Mouse (Mus musculus): ENCODE data around the gene 9430038I01Rik. TPM values are rescaled to one million over a fixed set of nuclear protein-coding genes. Genes with fewer than 3 reads are reported as not detected.
"Not testable (repeated sequence)": the region's sequence is repeated elsewhere in the genome, so short reads cannot be mapped to it uniquely, and the experiment has no call there.

The 9430038I01Rik gene
- 8.5 and 8.9 TPM in 2 replicates for polyA plus RNA-seq (2012; rRNA removed)

DNA sequence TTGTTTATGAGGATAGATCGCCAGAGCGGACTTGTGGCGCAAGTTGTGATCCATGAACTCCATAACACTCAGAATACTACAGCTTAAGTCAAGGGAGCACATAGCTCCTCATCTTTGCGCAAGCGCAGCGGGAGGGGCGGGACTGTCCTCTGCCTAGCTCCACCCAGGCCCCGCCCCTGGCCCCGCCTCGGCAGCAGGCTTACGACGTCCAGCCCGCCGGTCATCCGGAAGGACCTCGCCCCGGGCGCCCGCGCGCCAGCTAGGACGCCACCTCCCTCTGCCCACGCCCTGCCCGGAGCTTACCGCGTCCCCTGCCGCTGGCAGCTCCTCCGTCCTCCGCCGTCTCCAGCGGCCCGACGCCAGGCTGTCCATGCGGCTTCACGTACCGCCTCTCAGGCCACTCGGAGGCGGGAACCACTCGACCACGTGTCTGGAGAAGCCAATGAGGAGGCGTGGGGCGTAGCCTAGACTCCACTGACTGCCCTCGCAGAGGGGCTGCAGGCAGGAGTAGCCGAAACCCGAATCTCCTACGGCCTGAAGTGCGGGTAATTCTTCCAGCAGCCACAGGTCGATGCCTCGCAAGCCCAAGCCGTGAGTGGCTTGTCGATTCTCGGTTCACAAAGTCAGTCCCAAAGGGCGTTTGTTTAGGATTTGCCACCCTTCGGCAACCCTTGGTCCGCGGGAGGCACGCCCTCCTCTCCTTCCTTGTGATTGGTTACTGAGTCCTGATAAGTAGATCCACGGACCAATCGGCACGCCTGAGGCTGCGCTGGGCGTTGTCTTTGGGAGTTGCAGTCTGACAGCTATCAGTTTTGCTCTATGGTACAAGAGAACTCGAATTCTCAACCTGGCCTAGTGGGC, at the start of gene 9430038I01Rik:
Gene 9430038I01Rik, minus strand, starts transcription at position 426 of the 861 bp plus-strand sequence.
- peak; percentile 88 for DNase-seq (ENCODE audit: low read depth)

DNA sequence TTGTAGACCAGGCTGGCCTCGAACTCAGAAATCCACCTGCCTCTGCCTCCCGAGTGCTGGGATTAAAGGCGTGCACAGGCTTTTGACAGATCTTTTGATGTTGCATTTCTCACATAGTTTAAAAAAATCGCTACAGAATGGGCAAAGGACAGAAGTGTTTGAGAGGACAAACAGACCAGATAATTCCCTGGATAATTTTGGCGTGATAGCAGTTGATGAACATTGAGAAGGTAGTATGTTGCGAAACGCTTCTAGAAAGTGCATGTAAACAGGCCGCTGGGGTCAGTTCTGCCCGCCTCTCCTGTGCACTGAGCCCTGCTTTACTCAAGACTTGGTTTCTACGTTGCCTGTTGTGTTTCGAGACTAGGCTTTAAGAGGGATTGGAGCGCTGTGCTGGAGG, 34.8 kb upstream of the 9430038I01Rik start:
- no peak for DNase-seq (ENCODE audit: low read depth)

DNA sequence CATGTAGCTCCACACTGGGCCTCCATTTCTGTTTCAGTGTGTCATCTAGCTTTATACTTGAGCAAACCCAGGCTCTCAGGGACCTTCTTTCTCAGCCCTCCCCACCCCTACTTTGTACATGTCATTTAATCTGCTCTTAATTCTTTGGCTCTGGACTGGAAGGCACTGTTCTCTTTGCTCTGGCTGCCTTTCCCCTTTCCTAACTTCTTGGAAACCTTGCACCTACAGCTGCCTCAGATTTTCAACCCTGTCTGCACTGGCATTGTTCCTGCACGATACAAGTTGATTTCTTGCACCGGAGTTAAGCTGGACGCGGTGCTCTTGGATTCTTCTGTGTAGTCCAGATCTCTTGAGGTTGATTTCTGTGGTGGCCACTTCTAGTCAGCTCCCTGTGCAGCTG, 32.4 kb upstream of the 9430038I01Rik start:
- no peak for DNase-seq (ENCODE audit: low read depth)

DNA sequence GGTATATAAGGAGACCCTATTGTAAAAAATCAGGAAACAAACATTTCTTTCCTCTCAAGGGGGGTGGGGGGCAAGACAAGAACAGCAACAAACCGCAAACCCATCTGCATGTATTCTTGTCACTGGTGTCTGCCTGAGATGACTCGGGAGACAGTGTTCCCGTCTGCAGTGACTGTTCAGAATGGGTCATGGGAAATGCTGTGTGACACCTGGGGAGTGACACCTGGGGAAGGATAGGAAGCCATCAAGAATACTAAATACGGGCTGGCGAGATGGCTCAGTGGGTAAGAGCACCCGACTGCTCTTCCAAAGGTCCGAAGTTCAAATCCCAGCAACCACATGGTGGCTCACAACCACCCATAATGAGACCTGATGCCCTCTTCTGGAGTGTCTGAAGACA, 28.4 kb upstream of the 9430038I01Rik start:
- DNase-seq (ENCODE audit: low read depth), result not testable (repeated sequence)

DNA sequence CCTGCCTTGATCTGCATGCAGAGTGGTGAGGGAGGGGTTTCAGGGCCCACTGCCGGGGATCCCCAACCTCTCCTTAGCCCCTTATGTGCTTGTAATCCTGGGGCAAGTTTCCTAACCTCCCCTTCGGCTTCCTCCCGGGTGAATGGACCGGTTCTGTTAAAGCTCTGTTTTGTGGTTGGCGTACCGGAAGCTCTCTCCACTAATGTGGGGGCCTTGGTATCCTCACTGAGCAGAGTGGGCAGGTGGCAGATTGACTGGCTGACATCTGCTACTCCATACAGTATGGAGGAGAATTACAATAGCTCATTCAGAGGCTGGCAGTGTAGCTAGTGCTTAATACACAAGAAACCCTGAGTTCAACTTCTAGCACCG, 27.6 kb upstream of the 9430038I01Rik start:
- DNase-seq (ENCODE audit: low read depth), result no peak

DNA sequence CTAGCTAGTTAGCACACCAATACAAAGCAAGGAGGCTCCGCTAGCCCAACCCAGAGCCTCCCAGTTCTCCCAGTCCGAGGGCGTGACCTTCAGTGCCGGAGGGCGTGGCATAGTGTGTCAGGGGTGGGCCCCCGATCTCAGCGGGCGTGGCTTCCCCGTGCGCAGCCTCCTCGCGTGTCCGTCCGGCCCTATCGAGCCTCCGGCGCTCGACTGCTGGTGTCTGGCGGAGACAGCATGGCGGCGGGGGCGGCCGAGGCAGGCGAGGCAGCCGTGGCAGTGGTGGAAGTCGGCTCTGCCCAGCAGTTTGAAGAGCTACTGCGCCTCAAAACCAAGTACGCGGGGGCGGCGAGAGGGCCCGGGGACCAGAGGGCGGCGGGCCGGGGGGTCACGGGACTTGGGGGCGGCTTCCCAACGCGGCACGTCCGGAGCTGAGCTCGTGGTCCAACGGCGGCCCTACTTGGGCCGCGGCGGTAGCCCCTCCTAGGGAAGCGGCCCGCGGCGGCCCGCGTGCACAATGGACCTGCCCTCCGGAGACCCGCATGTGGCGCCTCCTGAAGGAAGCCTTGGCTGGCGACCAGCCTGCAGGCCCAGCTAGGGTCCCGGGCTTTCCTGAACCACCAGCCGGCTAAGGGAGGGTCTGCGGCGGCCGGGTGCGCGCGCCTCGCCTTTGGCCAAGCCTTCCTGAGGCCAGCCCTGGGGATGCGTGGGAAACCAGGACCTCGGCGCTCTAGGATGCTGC, 27.0 kb upstream of the 9430038I01Rik start, which contains the start of gene Glrx3:
Gene Glrx3, plus strand, starts transcription at position 175 of the 739 bp plus-strand sequence.
- no peak for DNase-seq (ENCODE audit: low read depth)

DNA sequence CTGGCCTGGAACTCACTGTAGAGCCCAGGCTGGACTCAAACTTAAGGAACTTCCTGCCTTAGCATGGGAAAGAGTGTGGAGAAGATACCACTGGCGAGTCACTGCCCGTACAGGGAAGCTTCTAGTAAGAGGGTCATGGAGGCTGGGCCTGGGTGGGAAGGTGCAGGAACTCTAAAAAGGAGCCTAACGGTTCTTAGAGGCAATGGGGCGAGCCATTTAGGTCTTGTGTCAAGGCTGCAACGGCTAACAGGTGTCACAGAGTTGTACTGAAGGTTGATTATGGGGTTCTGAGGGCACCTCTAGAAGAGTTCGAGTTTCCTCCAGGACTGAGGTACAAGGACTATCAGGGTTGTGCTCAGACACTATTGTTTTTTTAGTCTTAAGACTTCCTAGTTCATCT, 26.3 kb upstream of the 9430038I01Rik start:
- no peak for DNase-seq (ENCODE audit: low read depth)

DNA sequence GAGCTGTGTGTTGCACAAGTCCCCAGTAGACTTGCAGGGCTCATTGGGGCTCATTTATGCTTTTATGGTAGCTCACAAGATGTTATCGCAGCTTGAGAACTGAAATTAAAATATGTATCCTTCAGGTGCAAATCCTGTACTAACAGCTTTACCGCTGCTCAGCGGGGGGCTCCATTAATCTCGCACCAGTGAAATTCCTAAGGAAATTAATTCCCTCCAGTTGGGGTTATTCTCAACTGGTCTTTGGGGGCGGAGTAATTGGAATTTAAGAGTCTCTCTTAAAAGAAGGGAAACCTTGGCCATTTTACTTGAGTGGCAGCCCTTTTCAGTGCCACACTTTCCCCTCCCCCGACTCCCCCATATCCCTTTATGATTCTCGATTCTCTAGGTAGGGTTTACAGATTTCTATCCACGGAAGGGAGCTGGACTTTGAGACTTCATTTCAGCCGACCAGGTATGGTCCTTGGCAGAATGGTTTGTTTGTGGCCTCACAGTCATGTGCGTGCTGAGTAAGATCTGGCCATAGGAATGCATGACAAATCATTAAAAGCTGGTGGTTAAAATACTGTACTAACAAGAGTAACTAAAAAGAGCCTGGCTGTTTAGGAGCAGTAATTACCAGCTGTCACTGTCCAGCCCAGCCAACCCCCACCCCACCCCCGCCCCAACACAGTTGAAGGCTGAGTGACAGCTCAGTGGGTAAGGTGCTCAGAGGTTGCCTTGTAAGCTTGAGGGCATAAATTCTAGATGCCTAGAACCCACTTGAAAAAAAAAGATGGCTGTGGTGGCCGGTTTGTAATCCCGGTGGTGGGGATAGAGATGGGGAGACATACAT, 21.4 kb upstream of the 9430038I01Rik start:
- DNase-seq (ENCODE audit: low read depth), result no peak

DNA sequence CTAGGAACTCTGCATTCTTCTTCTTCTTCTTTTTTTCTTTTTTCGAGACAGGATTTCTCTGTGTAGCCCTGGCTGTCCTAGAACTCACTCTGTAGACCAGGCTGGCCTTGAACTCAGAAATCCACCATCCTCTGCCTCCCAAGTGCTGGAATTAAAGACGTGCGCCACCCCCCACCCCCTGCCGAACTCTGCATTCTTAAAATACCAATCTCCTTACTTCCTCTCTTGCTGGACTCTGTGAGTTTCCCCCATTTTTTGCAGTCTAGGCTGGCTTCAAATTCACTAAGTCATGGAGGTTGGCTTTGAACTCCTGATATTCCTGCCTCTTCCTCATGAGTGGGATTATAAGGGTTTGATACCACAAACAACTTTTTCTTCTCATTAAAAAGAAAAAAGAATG, 16.1 kb upstream of the 9430038I01Rik start:
- DNase-seq (ENCODE audit: low read depth), result no peak

DNA sequence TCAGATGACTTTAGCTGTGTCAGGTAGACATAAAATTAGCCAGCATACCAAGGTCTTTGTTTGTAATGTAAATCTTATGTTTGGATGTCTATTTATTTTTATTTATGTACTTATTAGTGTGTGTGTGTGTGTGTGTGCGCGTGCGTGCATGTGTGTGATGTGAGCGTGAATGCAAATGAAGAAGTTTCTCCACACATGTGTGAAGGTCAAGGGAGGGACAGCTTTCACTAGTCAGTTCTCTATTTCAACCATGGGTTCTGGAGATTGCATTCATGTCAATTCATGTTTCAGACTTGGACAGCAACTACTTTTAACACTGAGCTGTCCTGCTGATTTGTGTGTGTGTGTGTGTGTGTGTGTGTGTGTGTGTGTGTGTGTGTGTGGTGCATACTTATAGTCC, 10.7 kb upstream of the 9430038I01Rik start:
- DNase-seq (ENCODE audit: low read depth), result no peak

DNA sequence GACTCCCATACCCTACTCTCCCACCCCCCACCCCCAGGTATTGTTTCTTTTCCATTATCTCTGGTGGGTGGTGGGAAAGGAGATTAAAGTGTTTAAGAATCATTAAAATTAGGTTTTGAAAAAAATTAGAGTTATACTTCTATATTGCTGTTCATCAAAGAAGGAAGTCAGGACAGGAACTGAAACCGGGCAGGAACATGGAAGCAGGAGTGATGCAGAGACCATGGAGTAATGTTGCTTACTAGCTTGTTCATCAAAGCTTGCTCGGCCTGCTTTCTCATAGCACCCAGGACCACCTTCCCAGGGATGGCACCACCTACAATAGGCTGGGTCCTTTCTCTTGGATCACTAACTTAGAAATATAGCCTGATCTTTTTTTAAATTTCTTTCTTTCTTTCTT, 10.0 kb upstream of the 9430038I01Rik start:
- DNase-seq (ENCODE audit: low read depth), result no peak

DNA sequence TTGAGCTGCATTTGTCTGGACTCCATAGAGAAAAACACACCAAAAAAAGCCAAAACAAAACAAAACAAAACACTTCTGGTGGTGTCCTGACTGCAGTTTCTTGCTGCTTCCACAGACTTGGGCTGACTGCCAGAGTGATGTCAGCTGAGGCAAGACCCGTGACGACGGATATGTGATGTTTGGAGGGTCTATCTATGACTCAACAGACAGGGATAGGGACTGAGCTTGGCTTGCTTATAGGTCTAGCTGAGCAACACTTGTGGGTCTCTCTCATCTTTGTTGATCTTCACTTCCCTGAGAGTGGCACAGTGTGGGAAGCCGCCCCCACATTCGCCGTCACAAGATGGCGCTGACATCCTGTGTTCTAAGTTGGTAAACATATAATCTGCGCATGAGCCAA, 4.1 kb upstream of the 9430038I01Rik start:
- DNase-seq (ENCODE audit: low read depth), result no peak

DNA sequence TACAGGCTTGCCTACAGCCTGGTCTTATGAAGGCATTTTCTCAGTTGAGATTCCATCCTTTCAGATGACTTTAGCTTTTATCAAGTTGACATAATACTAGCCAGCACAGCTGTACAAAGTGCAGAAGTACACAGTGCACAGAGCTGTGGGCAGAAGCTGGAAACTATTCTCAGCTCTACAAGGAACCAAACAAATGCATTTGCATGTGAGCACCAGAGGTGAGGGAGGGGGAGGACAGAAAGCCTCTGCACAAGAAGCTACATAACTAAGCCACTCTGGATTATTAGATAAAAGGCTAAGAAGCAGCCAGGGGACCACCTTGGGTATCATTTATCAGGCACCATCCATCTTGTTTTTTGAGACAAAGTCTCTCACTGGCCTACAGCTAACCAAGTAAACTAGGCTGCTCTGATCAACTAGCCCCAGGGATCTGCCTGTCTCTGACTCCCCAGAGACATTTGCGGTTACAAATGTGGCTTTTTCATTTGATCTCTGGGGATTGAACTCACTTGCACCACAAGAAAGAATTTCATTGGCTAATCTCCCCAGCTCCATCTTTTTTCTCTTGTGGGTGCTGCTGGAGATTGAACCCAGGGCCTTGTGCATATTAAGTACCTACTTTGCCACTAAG, 3.0 kb downstream of the 9430038I01Rik start:
- DNase-seq (ENCODE audit: low read depth), result no peak

DNA sequence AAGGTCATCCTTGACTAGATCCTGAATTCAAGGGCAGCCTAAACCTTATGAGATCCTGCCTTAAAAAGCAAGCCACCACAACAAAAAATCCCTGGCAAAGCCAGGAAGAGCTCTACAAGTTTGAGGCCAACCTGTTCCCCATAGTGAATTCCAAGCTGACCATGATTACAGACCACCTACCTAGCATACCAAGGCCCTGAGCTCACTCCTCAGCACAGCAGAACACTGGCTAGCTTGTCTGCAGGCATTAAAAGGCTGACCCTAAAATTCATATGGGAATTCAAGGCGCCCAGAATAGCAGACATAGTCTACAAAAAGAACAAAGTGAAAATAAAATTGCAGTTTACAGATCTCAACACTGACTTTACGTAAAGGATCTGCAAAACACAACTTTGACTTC, 6.4 kb downstream of the 9430038I01Rik start:
- no peak for DNase-seq (ENCODE audit: low read depth)

DNA sequence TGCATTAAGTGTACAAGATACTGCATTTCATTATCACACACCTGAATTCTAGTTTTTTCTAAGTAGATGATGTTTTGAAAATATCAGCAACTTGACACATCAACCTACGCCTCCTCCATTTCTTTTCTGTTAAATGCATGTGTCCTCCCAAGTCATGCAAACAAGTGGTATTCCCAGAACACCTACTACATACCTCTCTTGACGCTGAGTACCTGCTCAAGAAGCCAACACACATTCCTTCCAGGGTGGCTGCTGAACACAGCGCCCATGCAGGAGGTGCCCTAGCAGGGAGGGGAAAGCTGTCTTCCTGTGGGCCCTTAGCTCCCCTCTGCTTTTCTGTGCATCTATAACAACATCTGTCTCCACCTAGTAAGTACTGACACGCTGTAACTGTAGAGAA, 11.6 kb downstream of the 9430038I01Rik start:
- DNase-seq (ENCODE audit: low read depth), result no peak

DNA sequence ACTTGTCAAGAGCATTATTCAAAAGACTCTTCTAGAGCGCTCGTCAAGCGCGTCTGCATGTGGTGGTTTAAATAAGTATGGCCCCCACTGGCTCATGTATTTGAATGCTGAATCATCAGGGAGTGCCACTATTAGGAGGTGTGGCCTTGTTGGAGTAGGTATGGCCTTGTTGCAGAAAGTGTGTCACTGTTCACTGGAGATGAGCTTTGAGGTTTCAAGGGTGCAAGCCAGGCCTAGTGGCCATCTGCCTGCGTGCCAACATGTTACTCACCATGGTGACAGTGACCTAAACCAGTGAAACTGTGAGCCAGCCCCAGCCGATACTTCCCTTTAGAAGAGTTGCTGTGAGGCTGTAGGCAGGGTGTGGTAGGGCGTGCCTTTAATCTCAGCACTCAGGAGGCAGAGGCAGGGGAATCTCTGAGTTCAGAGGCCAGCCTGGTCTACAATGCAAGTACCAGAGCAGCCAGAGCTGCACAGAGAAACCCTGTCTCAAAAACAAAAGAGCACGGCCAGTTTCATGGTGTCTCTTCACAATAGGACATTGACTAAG, 13.1 kb downstream of the 9430038I01Rik start:
- no peak for DNase-seq (ENCODE audit: low read depth)

DNA sequence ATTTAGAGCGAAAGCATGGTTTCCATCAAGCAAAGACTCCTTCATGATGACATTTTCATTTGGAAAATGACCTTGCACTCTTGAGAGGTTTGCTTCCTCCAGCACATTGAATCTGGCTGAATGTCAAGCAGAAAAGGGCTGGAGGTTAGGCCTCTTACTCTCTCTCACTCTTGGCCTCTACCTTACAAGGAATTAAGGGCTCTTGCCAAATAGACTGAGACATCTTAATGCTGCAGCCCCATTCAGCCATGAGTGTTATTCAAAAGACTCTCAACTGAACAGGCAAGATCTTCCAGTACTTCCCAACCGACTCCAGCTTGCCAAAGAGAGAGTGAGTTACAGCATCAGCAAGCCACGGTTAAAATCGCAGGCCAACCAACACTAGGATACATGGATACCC, 15.1 kb downstream of the 9430038I01Rik start:
- peak; percentile 74 for DNase-seq (ENCODE audit: low read depth)

DNA sequence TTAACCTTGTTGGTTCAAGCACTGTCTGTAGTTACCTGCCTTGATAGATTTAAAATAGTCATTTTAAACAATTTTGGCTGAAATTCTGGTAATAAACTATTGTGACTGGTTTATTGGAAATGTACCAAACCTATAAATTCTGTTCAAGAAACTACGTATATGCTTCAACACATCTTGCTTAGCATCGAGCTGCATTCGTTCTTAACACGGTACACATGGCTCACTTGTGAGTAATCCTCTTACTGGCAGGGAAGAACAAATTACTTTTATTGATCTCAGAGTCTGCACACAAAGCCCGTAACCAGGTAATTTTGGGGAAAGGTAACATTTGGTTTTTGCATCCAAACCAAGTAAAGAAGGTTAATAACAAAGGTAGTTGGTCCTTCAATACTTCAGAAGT, 22.7 kb downstream of the 9430038I01Rik start:
- DNase-seq (ENCODE audit: low read depth), result no peak

DNA sequence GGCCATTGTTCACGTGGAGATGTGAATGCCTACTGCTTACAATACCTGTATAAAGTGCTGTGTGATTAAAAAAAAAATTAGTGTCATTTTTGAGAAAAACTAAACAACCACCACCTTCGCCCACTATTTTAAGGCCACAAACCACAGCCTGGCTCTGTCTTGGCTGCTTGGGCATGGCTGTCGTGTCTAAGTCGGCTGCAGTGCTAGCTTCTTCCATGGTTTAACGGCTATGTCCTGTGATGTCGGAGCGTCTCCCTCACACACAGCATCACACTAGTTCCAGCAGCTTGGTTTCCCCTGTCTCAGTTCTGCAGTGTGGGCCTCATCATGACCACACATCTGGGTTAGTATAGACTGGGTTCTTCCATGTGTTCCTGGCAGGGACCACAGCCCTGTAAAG, 35.6 kb downstream of the 9430038I01Rik start:
- no peak for DNase-seq (ENCODE audit: low read depth)

DNA sequence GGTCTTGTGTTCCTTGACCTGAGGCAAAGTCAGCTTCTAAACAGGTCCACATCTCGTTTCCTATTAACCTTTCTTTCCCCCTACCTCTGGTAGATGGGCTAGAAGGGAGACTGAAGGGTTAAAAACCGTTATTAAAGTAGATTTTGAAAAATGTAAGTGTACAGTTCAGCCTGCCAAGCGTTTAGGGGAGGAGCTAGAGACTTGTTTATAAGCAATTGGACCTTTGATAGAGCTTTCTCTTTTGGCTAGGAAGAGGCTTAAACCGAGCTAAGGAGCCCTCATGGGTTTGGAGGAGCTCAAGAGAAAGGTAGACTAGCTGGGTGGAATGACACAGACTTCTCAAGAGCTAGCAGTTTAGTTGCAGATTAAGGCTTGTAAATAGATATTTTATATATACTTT, 38.8 kb downstream of the 9430038I01Rik start:
- DNase-seq (ENCODE audit: low read depth), result no peak

DNA sequence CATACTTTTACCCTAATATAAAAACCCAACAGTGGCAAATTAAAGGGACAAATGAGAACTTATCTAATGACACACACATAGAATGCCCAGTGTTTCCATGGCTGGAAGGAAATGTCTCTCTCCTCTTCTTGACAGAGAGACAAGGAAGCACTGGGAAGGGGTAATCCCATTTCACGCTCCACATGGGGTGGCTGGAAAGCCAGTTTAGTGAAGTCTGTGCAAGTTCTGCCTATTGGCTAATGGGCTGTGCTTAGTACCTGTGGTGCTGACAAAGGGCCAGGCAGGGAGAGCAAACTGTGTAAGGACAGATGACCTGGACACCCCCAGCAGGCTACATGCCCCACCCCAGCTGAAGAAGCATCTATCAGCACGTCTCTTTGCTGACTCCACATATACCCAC, 40.4 kb downstream of the 9430038I01Rik start:
- no peak for DNase-seq (ENCODE audit: low read depth)
